Mouse (Mus musculus): ENCODE results near the gene Bicral. TPM values are rescaled to one million over a fixed set of nuclear protein-coding genes. Genes with fewer than 3 reads are reported as not detected.
"Not testable (repeated sequence)": the region's sequence is repeated elsewhere in the genome, so short reads cannot be mapped to it uniquely, and the experiment has no call there.

Bicral gene
- polyA plus RNA-seq, 2 experiments: 5.4 to 17.7 TPM

DNA sequence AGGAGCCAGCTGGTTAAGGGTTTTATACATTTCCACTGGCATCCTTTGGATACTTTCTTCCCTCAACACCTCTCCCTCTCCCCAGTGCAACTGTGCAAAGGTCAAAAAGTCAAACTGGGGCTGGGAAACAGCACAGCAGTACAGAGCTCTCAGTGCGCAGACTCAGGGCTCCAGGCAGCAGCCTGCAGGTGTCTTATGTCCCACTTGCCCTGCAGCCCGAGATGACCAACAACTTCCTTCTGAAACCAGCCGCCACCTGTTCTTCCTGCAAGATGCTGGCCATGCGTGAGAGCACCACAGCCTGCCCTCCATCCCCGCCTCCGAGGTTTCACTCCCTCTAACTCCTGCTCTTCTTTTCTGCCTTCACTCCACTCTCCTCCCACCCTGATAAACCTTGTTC is 5.6 kb downstream of the Bicral start:
- H3K9me3 ChIP-seq (ENCODE audit: control insufficient read depth, low read length): no peaks in the 10 kb centered on the region
- H3K4me2 ChIP-seq (replicated peaks; ENCODE audit: low read depth, low read length, severe bottlenecking): no peak overlapping the region
- H3K4me3 ChIP-seq (replicated peaks; ENCODE audit: low read length): no peak overlapping the region
- H3K27me3 ChIP-seq (ENCODE audit: control insufficient read depth, insufficient read depth, low read length): no peaks in the 10 kb centered on the region
- DNase-seq (ENCODE audit: low spot score): no peak
- H3K9ac ChIP-seq (ENCODE audit: low read depth, low read length, severe bottlenecking): no peak overlapping the region
- 0 out of 2 replicates have a peak, but pooled peaks have one; percentile 3 for ATAC-seq (ENCODE audit: low FRiP score, low read depth)
- no peak overlapping the region for H3K27ac ChIP-seq (replicated peaks; ENCODE audit: low read depth, low read length)
- no peak for TF ChIP-seq POLR2A (IDR thresholded peaks at IDR 0.05; ENCODE audit: borderline replicate concordance, extremely low read depth, insufficient read depth, insufficient read length)
- peaks cover 18% of the 10 kb centered on the region for H3K4me1 ChIP-seq (ENCODE audit: control insufficient read depth, insufficient read depth, low read length)
- 22% methylated on average over 6 of the region's 6 CpGs for WGBS
- H3K36me3 ChIP-seq (ENCODE audit: control insufficient read depth, insufficient read depth, low read length): peaks cover 9% of the 10 kb centered on the region; the same call in 1 of the 2 replicates

DNA sequence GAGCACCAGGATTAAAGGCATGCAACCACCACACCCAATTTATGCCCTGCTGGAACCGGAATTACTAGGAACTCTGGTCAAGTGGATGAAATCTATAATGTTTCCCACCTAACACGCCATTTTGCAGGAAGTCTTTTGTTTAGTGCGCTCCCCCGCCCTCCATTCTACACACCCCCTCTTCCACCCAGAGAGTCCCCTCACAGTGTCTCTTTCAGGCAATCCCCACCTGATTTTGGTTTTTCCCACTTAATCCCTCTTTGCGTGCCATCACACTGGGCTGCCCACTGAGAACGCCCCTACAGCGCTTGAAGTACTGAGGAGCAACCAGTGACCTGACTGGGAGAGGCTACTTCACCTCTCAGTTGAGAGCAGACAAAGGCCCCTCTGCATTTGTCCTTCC is 11.1 kb downstream of the Bicral start:
- no peak overlapping the region for H3K27ac ChIP-seq (replicated peaks; ENCODE audit: low read depth, low read length)
- H3K4me2 ChIP-seq (replicated peaks; ENCODE audit: low read depth, low read length, severe bottlenecking): no peak overlapping the region
- H3K27me3 ChIP-seq (ENCODE audit: control insufficient read depth, insufficient read depth, low read length): no peaks in the 10 kb centered on the region
- no peak for DNase-seq (ENCODE audit: low spot score)
- 95% methylated on average over 7 of the region's 7 CpGs for WGBS
- no peak overlapping the region for H3K4me3 ChIP-seq (replicated peaks; ENCODE audit: low read length)
- H3K4me1 ChIP-seq (ENCODE audit: control insufficient read depth, insufficient read depth, low read length): no peaks in the 10 kb centered on the region
- H3K36me3 ChIP-seq (ENCODE audit: control insufficient read depth, insufficient read depth, low read length): peaks cover 3% of the 10 kb centered on the region; the same call in 1 of the 2 replicates
- no peak for TF ChIP-seq POLR2A (IDR thresholded peaks at IDR 0.05; ENCODE audit: borderline replicate concordance, extremely low read depth, insufficient read depth, insufficient read length)
- H3K9me3 ChIP-seq (ENCODE audit: control insufficient read depth, low read length): no peaks in the 10 kb centered on the region
- no peak overlapping the region for H3K9ac ChIP-seq (ENCODE audit: low read depth, low read length, severe bottlenecking)
- no peak for ATAC-seq (ENCODE audit: low FRiP score, low read depth)

GRCm38 (mm10) chr17:46846573-46846972 is 11.7 kb downstream of the Bicral start:
- not testable (repeated sequence) for H3K9me3 ChIP-seq (ENCODE audit: control insufficient read depth, low read length); ATAC-seq (ENCODE audit: low FRiP score, low read depth)
- WGBS: 93% methylated on average over 18 of the region's 18 CpGs

GRCm38 (mm10) chr17:46845262-46845661 is 13.0 kb downstream of the Bicral start:
- DNase-seq (ENCODE audit: low spot score) (no peak), ATAC-seq (ENCODE audit: low FRiP score, low read depth) (no peak)
- Histone ChIP-seq H3K4me1 (ENCODE audit: control insufficient read depth, insufficient read depth, low read length) (no peaks in the 10 kb centered on the region), H3K9ac (ENCODE audit: low read depth, low read length, severe bottlenecking) (no peak overlapping the region), H3K27me3 (ENCODE audit: control insufficient read depth, insufficient read depth, low read length) (no peaks in the 10 kb centered on the region), H3K4me3 (replicated peaks; ENCODE audit: low read length) (no peak overlapping the region), H3K27ac (replicated peaks; ENCODE audit: low read depth, low read length) (no peak overlapping the region), H3K4me2 (replicated peaks; ENCODE audit: low read depth, low read length, severe bottlenecking) (no peak overlapping the region), H3K9me3 (ENCODE audit: control insufficient read depth, low read length) (no peaks in the 10 kb centered on the region), H3K36me3 (ENCODE audit: control insufficient read depth, insufficient read depth, low read length) (no peaks in the 10 kb centered on the region; the same call in 1 of the 2 replicates)
- WGBS: 70% methylated on average over 12 of the region's 12 CpGs
- no peak for TF ChIP-seq POLR2A (IDR thresholded peaks at IDR 0.05; ENCODE audit: borderline replicate concordance, extremely low read depth, insufficient read depth, insufficient read length)

More at GRCm38 (mm10) chr17:46846573-46846972, 11.7 kb downstream of the Bicral start:
- not testable (repeated sequence) for H3K27me3 ChIP-seq (ENCODE audit: control insufficient read depth, insufficient read depth, low read length); H3K4me3 ChIP-seq (replicated peaks; ENCODE audit: low read length); H3K27ac ChIP-seq (replicated peaks; ENCODE audit: low read depth, low read length); H3K9ac ChIP-seq (ENCODE audit: low read depth, low read length, severe bottlenecking); DNase-seq (ENCODE audit: low spot score); H3K4me1 ChIP-seq (ENCODE audit: control insufficient read depth, insufficient read depth, low read length); H3K36me3 ChIP-seq (ENCODE audit: control insufficient read depth, insufficient read depth, low read length); H3K4me2 ChIP-seq (replicated peaks; ENCODE audit: low read depth, low read length, severe bottlenecking)

GRCm38 (mm10) chr17:46844811-46845210 is 13.5 kb downstream of the Bicral start:
- Histone ChIP-seq H3K4me1 (ENCODE audit: control insufficient read depth, insufficient read depth, low read length) (no peaks in the 10 kb centered on the region), H3K9ac (ENCODE audit: low read depth, low read length, severe bottlenecking) (no peak overlapping the region), H3K27ac (replicated peaks; ENCODE audit: low read depth, low read length) (no peak overlapping the region), H3K27me3 (ENCODE audit: control insufficient read depth, insufficient read depth, low read length) (no peaks in the 10 kb centered on the region), H3K9me3 (ENCODE audit: control insufficient read depth, low read length) (no peaks in the 10 kb centered on the region), H3K36me3 (ENCODE audit: control insufficient read depth, insufficient read depth, low read length) (peaks cover 4% of the 10 kb centered on the region; the same call in 1 of the 2 replicates), H3K4me3 (replicated peaks; ENCODE audit: low read length) (no peak overlapping the region), H3K4me2 (replicated peaks; ENCODE audit: low read depth, low read length, severe bottlenecking) (no peak overlapping the region)
- 21% methylated on average over 10 of the region's 10 CpGs for WGBS
- no peak for ATAC-seq (ENCODE audit: low FRiP score, low read depth)
- DNase-seq (ENCODE audit: low spot score): no peak
- TF ChIP-seq POLR2A (IDR thresholded peaks at IDR 0.05; ENCODE audit: borderline replicate concordance, extremely low read depth, insufficient read depth, insufficient read length): no peak

DNA sequence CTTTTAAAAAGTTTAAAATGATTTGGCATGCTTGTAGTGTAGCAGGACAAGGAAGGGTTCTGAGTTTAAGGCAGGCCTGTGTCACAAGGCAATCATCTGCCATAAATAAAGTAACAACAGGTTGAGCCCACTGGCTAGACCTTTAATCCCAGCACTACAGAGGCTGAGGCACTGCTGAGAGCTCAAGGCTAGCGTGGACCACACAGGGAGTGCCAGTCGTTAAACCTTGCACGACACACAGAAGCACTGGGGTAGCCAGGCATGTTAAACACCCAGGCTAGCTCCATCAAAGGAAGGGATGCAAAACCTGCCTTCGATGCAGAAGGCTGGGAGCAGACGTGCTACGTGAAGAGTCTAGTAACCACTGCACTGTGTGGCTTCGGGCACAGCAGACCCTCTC is 14.6 kb downstream of the Bicral start:
- Histone ChIP-seq H3K27me3 (ENCODE audit: control insufficient read depth, insufficient read depth, low read length) (no peaks in the 10 kb centered on the region), H3K9me3 (ENCODE audit: control insufficient read depth, low read length) (no peaks in the 10 kb centered on the region), H3K4me1 (ENCODE audit: control insufficient read depth, insufficient read depth, low read length) (no peaks in the 10 kb centered on the region), H3K4me2 (replicated peaks; ENCODE audit: low read depth, low read length, severe bottlenecking) (no peak overlapping the region), H3K9ac (ENCODE audit: low read depth, low read length, severe bottlenecking) (no peak overlapping the region), H3K27ac (replicated peaks; ENCODE audit: low read depth, low read length) (no peak overlapping the region), H3K4me3 (replicated peaks; ENCODE audit: low read length) (no peak overlapping the region), H3K36me3 (ENCODE audit: control insufficient read depth, insufficient read depth, low read length) (peaks cover 7% of the 10 kb centered on the region; the same call in 1 of the 2 replicates)
- ATAC-seq (ENCODE audit: low FRiP score, low read depth): no peak
- DNase-seq (ENCODE audit: low spot score): no peak
- no peak for TF ChIP-seq POLR2A (IDR thresholded peaks at IDR 0.05; ENCODE audit: borderline replicate concordance, extremely low read depth, insufficient read depth, insufficient read length)
- WGBS: 17% methylated on average over 7 of the region's 7 CpGs
